Mouse (Mus musculus): ENCODE measurements around the gene Sdc3.

DNA sequence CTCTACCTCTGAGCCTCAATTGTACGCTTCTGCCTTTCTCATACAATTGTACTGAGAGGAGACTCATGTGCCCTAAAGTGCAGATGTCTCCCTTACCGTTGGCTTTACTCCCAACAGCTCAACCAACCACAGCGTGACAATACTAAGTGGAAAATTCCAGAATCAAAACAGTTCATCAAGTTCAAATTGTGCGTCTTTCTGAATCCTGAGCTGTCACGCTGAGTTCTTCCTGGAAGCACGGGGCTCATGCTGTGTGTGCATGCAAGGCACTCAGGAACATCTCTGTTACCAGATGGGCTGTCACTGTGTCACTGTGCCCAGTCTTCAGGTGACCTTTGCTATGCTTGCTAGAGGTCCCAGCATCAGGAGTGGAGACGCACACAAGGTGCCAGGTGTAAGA is 13.4 kb downstream of the Sdc3 start:
- TF ChIP-seq CTCF (IDR thresholded peaks at IDR 0.05) (no peak), EP300 (IDR thresholded peaks at IDR 0.05) (no peak)

All from lung, postnatal 0 days (tissue).